Mouse (Mus musculus): Measurements from ENCODE around the gene Gabra1. TPM values are rescaled to one million over a fixed set of nuclear protein-coding genes. Genes with fewer than 3 reads are reported as not detected.

Gene Gabra1
- polyA plus RNA-seq (2014; fragmentation: Illumina TruSeq; extraction: RNeasy Lipid Tissue Mini Kit (QIAGEN cat#74804)) = 2.0 TPM

DNA sequence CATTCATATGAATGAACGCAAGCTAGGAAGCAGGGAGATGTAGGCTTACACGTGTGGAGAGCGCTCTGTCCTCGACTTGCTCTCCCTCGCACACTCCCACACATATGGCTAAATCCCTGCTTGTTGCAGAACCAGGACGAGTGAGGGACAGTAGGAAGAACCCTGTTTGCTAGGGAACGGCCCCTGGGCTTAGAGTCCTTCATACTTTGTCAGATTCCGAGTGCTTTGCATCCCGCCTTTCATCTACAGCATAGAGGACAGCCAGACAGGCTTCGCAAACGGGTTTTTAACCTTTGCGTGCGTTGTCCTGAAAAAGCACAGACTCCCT is at the start of gene Gabra1:
Gene Gabra1, minus strand, starts transcription at position 106 of the 328 bp plus-strand sequence.

Other genes with a start within 250 kb of the Gabra1 start
- gene Gabrg2, start 182.1 kb downstream of the Gabra1 start, polyA plus RNA-seq (2014; fragmentation: Illumina TruSeq; extraction: RNeasy Lipid Tissue Mini Kit (QIAGEN cat#74804)) = not detected
- not detected for gene Gabra6, start 138.1 kb upstream of the Gabra1 start, polyA plus RNA-seq (2014; fragmentation: Illumina TruSeq; extraction: RNeasy Lipid Tissue Mini Kit (QIAGEN cat#74804))
- gene Gabrb2, start 236.8 kb upstream of the Gabra1 start, polyA plus RNA-seq (2014; fragmentation: Illumina TruSeq; extraction: RNeasy Lipid Tissue Mini Kit (QIAGEN cat#74804)) = 6.5 TPM